Mouse (Mus musculus) cerebellum, adult 11-12 months (tissue): Measurements from ENCODE around the gene Paqr9.
"Not testable (repeated sequence)": the region's sequence is repeated elsewhere in the genome, so short reads cannot be mapped to it uniquely, and the experiment has no call there.

Source experiments
- DNase-seq: peaks from one replicate; pipeline ENCODE4 v3.0.0; 2022

Gene Paqr9

GRCm38 (mm10) chr9:95559059-95559935 is at the start of gene Paqr9:
TSS of gene Paqr9 (plus strand) at chr9:95559657.
- peak; percentile 80 for DNase-seq

- DNase-seq, result no peak
These were observed 48.6 kb upstream of the Paqr9 start for GRCm38 (mm10) chr9:95510693-95511404.

GRCm38 (mm10) chr9:95511472-95512330 is 47.8 kb upstream of the Paqr9 start, which contains the start of gene U2surp:
TSS of gene U2surp (minus strand) at chr9:95511996.
- peak; percentile 96 for DNase-seq

- no peak for DNase-seq
These were observed 47.0 kb upstream of the Paqr9 start for GRCm38 (mm10) chr9:95512331-95513030.

- DNase-seq, result no peak
These were observed 45.7 kb upstream of the Paqr9 start for GRCm38 (mm10) chr9:95513776-95514175.

- not testable (repeated sequence) for DNase-seq
These were observed 45.1 kb upstream of the Paqr9 start for GRCm38 (mm10) chr9:95514361-95514760.

GRCm38 (mm10) chr9:95520563-95520962 is 38.9 kb upstream of the Paqr9 start:
- no peak for DNase-seq

GRCm38 (mm10) chr9:95521031-95521430 is 38.4 kb upstream of the Paqr9 start:
- DNase-seq, result no peak

GRCm38 (mm10) chr9:95521566-95521965 is 37.9 kb upstream of the Paqr9 start:
- DNase-seq, result no peak

GRCm38 (mm10) chr9:95522561-95522960 is 36.9 kb upstream of the Paqr9 start:
- DNase-seq, result no peak

- no peak for DNase-seq
These were observed 34.1 kb upstream of the Paqr9 start for GRCm38 (mm10) chr9:95525376-95525775.

GRCm38 (mm10) chr9:95525961-95526360 is 33.5 kb upstream of the Paqr9 start:
- peak; percentile 97 for DNase-seq

GRCm38 (mm10) chr9:95527676-95528075 is 31.8 kb upstream of the Paqr9 start:
- peak; percentile 35 for DNase-seq

GRCm38 (mm10) chr9:95531144-95531543 is 28.3 kb upstream of the Paqr9 start:
- peak; percentile 78 for DNase-seq

GRCm38 (mm10) chr9:95533817-95534216 is 25.6 kb upstream of the Paqr9 start:
- DNase-seq, result no peak

- DNase-seq, result no peak
These were observed 20.2 kb upstream of the Paqr9 start for GRCm38 (mm10) chr9:95539176-95539800.

- peak; percentile 68 for DNase-seq
These were observed 19.0 kb upstream of the Paqr9 start for GRCm38 (mm10) chr9:95540487-95540886.

GRCm38 (mm10) chr9:95541208-95541607 is 18.2 kb upstream of the Paqr9 start:
- DNase-seq, result no peak

- DNase-seq, result no peak
These were observed 17.6 kb upstream of the Paqr9 start for GRCm38 (mm10) chr9:95541650-95542432.

- DNase-seq, result no peak
These were observed 17.0 kb upstream of the Paqr9 start for GRCm38 (mm10) chr9:95542475-95542874.

GRCm38 (mm10) chr9:95544598-95544997 is 14.9 kb upstream of the Paqr9 start:
- no peak for DNase-seq
